Mouse (Mus musculus) embryonic facial prominence, embryonic 15.5 days (tissue): Measurements from ENCODE around the gene Eri3. TPM values are rescaled to one million over a fixed set of nuclear protein-coding genes. Genes with fewer than 3 reads are reported as not detected.
A peak's percentile ranks its signal among the peaks of the same experiment; 100 is the strongest.

Experiments
- ATAC-seq: fragments of 200-750 bp; cut with Nextera tagmentation; 2 replicates; pipeline ENCODE4 v1.8.0; 2017; ENCODE audit warnings: low read depth, moderate TSS enrichment; ENCODE audit not compliant: insufficient number of reproducible peaks, low FRiP score, low TSS enrichment
- H3K27ac ChIP-seq: fragments of 300-500 bp; sonication (generic); replicated peaks from 2 replicates; pipeline ENCODE4 v1.5.1; 2015; ENCODE audit warnings: mild to moderate bottlenecking, inconsistent platforms
- H3K27me3 ChIP-seq: fragments of 300-500 bp; sonication (generic); 2 replicates; pipeline ENCODE4 v1.6.1; 2015; ENCODE audit warnings: inconsistent platforms
- H3K36me3 ChIP-seq: fragments of 300-500 bp; sonication (generic); 2 replicates; pipeline ENCODE4 v1.6.1; 2015; ENCODE audit warnings: mild to moderate bottlenecking, inconsistent platforms
- H3K4me1 ChIP-seq: fragments of 300-500 bp; sonication (generic); 2 replicates; pipeline ENCODE4 v1.6.1; 2015; ENCODE audit warnings: inconsistent platforms
- H3K4me2 ChIP-seq: fragments of 300-500 bp; sonication (generic); replicated peaks from 2 replicates; pipeline ENCODE4 v1.6.1; 2015; ENCODE audit warnings: mild to moderate bottlenecking, inconsistent platforms
- H3K4me3 ChIP-seq: fragments of 300-500 bp; sonication (generic); replicated peaks from 2 replicates; pipeline ENCODE4 v1.5.1; 2015; ENCODE audit warnings: mild to moderate bottlenecking, inconsistent platforms
- H3K9ac ChIP-seq: fragments of 300-500 bp; sonication (generic); 2 replicates; pipeline ENCODE4 v1.6.1; 2015; ENCODE audit warnings: inconsistent platforms
- H3K9me3 ChIP-seq: fragments of 300-500 bp; sonication (generic); replicated peaks from 2 replicates; pipeline ENCODE4 v1.6.1; 2016; ENCODE audit warnings: inconsistent platforms
- WGBS: fragments of 180-500 bp; shearing (Covaris S2); methylation state at CpG from one replicate; pipeline ENCODE4 v1.1.7; 2015; 5-methylcytosine and 5-hydroxymethylcytosine counted together
- polyA plus RNA-seq: library from polyadenylated mRNA; unstranded; fragments of >200 nt; fragmentation: Nextera tagmentation; extraction: Ambion mirVana; gene quantifications from 2 replicates; pipeline ENCODE4 v1.2.1, GENCODE M21; 2015

Eri3 gene
- polyA plus RNA-seq = 159 and 169 TPM in 2 replicates

DNA sequence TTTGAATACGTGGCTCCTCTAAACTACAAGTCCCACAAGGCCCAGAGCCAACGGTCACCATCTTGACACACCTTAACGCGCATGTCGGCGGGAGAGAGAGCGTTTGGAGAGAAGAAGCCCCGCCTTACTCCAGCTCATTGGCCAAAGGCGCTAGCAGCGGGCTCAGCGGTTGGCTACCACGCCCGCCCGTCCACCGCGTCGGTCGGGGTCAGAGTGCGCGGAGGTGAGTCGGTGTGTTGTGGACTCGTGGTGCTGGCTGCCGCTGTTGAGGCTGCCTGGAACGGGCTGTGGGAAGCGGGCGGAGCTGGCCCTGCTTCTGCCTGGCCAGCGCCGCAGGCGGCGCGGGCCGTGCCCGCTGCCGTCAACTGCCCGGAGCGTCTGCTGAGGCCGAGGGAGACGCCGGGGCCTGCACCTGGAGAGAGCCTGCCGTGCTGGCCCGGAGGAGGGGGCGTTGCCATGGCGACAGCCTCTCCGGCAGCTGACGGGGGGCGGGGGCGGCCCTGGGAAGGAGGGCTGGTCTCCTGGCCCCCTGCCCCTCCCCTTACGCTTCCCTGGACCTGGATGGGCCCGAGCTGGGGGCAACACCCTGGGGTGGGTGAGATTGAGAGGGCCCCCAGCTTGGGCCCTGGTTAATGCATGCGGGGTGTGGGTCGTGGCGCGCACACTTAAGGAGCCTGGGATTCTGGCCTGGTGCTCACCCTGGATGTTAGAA lies at the start of gene Eri3:
Eri3 (plus strand) TSS at position 226 of the 712 bp plus-strand sequence.
- Histone ChIP-seq H3K27me3 (no peaks in the 10 kb centered on the region), H3K4me3 (peak within 1 kb of the TSS; percentile 98), H3K4me2 (peak within 1 kb of the TSS; percentile 77), H3K27ac (peak within 1 kb of the TSS; percentile 85), H3K4me1 (peaks cover 16% of the 10 kb centered on the region), H3K9me3 (no peaks in the 10 kb centered on the region), H3K36me3 (peaks cover 5% of the 10 kb centered on the region; the same call in 1 of the 2 replicates), H3K9ac (peak within 1 kb of the TSS; percentile 73)
- peak; percentile 99 for ATAC-seq
- WGBS = under 1% methylated on average over 53 of the region's 53 CpGs

DNA sequence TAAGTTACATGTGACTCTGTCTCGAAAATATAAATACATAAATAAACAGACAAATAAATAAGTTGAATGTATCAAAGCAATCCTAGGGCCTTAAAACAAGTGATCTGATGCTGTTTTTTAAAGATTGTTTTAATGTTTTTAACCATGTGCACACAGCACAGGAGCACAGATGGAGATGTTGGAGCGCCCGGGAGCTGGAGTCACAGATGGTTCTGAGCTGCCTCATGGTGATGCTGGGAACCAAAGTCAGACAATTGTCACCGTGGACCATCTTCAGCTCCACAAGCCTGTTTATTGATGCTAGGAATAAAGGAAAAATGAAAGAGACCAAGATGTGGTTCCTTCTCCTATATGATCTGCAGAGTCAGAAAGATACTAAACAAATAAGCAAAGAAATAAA lies 31.9 kb upstream of the Eri3 start:
- Histone ChIP-seq H3K27ac (no peak overlapping the region), H3K4me1 (no peaks in the 10 kb centered on the region), H3K9me3 (no peaks in the 10 kb centered on the region), H3K4me2 (no peak overlapping the region), H3K9ac (no peak overlapping the region), H3K36me3 (no peaks in the 10 kb centered on the region), H3K4me3 (no peak overlapping the region), H3K27me3 (no peaks in the 10 kb centered on the region)
- ATAC-seq = no peak
- WGBS = 81% methylated on average over 4 of the region's 4 CpGs

DNA sequence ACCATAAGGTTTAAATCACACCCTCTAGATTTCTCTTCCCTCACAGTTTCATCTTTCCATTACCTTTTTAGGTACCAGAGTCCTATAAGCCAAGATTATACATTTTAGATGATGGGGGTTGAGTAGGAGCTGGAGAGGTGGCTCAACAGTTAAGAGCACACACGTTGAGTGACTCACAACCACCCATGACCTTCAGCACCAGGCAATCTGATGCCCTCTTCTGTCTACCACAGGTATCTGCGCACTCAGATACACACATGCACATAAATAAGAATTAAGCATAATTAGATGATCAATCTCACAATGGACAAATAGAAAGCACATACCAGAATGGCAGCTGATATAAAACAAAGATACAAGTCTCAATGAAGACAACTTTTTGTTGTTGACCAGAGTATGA lies 28.8 kb upstream of the Eri3 start:
- H3K4me2 ChIP-seq = no peak overlapping the region
- H3K9ac ChIP-seq = no peak overlapping the region
- H3K36me3 ChIP-seq = no peaks in the 10 kb centered on the region
- WGBS = 69% methylated on average over 2 of the region's 2 CpGs
- no peaks in the 10 kb centered on the region for H3K27me3 ChIP-seq
- no peak overlapping the region for H3K4me3 ChIP-seq
- H3K4me1 ChIP-seq = no peaks in the 10 kb centered on the region
- no peak overlapping the region for H3K27ac ChIP-seq
- no peak for ATAC-seq
- no peaks in the 10 kb centered on the region for H3K9me3 ChIP-seq

DNA sequence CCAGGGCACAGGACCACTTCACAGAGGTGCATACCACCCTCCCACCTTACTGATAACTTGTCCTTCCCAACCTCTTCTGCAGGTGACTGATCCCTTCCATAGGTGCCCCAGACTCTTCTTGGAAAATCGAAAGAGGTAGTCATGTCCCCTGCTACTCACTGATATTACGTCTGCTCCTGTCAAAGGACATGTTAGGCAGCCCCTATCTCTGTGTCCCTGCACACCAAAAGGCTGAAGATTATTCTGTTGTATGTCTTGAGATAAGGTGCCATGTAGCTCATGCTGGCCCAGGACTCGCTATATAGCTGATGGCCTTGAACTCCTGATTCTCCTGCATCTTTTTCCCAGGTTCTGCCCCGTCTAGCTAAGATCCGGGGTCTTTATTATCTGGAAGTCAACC lies 24.2 kb upstream of the Eri3 start:
- WGBS = 91% methylated on average over 5 of the region's 5 CpGs
- H3K4me1 ChIP-seq = no peaks in the 10 kb centered on the region
- no peak overlapping the region for H3K4me3 ChIP-seq
- ATAC-seq = no peak
- peaks cover 8% of the 10 kb centered on the region; the same call in 1 of the 2 replicates for H3K27me3 ChIP-seq
- H3K9me3 ChIP-seq = no peaks in the 10 kb centered on the region
- no peaks in the 10 kb centered on the region for H3K36me3 ChIP-seq
- no peak overlapping the region for H3K9ac ChIP-seq
- H3K27ac ChIP-seq = no peak overlapping the region
- H3K4me2 ChIP-seq = no peak overlapping the region

DNA sequence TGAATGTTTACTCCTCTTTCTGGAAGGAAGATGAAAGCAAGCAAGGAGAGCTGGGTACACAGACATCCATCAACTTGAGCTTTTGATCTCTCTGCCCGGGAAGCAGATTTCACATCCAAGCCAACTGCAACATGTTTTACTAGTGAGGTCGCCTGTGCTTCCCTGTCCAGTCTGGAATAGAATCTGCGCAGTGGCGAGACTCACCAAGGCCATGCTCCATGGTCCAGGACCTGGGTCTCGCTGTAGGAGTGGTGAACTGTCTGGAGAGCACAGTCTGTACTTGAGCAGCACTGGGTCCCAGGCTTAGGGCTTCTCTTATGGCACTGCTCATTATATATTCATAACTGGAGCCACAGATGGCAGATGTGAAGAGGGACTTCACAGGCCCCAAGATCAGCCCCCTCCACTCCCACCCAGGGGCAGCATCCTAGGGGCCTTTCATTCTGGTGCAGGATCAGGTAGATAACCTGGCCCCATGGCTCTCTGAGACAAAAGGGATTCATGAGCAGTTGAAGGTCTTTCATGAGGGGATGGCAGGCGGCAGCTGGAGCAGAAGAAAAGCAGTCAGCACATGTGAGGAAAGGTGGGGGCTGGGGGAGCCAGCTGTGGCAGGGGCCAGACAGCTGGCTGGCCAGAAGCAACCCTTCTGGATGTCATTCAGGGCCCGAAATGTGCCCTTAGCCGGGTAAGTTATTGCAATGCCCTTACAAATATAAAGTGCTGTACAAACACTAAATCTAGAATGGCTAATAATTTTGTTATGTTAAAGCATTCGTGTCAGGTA lies 22.9 kb upstream of the Eri3 start:
- Histone ChIP-seq H3K9me3 (no peaks in the 10 kb centered on the region), H3K4me3 (no peak overlapping the region), H3K9ac (no peak overlapping the region), H3K36me3 (no peaks in the 10 kb centered on the region), H3K27me3 (peaks cover 8% of the 10 kb centered on the region; the same call in 1 of the 2 replicates), H3K4me1 (no peaks in the 10 kb centered on the region), H3K27ac (no peak overlapping the region), H3K4me2 (no peak overlapping the region)
- ATAC-seq = no peak
- WGBS = 63% methylated on average over 9 of the region's 9 CpGs

DNA sequence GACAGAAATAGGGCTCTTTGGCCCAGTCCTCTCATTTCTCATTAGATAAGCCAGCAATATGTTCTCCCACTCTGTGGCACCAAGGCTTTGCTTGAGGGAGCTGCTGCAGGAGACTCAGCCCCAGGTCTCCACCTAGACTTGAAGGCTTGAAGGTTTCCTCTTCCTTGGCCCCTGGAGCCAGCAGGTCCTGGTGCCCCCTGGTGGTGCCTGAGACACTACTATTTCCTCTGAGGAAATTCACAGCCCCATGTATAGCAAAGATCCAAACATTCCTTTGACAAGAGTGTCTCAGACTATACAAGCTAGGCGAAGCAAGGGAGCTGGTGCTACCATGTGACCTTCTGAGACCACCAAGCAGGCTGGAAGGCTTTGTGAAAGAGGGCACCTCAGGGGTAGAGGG lies 22.2 kb upstream of the Eri3 start:
- Histone ChIP-seq H3K4me2 (no peak overlapping the region), H3K9ac (no peak overlapping the region), H3K9me3 (no peaks in the 10 kb centered on the region), H3K27ac (no peak overlapping the region), H3K36me3 (no peaks in the 10 kb centered on the region), H3K27me3 (peaks cover 8% of the 10 kb centered on the region; the same call in 1 of the 2 replicates), H3K4me1 (no peaks in the 10 kb centered on the region), H3K4me3 (no peak overlapping the region)
- ATAC-seq = no peak
- WGBS = 23% methylated on average over 1 of the region's 1 CpGs

DNA sequence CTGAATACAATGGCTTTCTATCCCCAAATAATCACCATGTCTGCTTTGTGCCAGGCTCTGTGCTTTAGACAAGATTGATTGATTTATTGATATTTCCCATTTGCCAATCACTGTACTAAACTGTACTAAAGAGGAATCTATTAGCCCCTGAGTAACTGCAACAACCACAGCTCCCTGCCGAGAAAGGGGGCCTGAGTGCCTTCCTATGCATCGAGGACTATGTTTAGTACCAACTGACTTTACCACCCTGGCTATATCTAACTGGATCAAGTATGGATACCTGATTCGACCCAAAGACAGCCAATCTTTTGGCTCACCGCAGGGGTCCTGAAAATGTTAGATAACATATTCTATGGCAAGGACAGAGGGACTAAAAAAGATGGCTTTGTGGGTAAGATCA lies 20.3 kb upstream of the Eri3 start:
- ATAC-seq = no peak
- Histone ChIP-seq H3K27me3 (peaks cover 8% of the 10 kb centered on the region; the same call in 1 of the 2 replicates), H3K9me3 (no peaks in the 10 kb centered on the region), H3K27ac (no peak overlapping the region), H3K4me3 (no peak overlapping the region), H3K4me2 (no peak overlapping the region), H3K4me1 (no peaks in the 10 kb centered on the region), H3K36me3 (no peaks in the 10 kb centered on the region), H3K9ac (no peak overlapping the region)
- WGBS = 84% methylated on average over 4 of the region's 4 CpGs

DNA sequence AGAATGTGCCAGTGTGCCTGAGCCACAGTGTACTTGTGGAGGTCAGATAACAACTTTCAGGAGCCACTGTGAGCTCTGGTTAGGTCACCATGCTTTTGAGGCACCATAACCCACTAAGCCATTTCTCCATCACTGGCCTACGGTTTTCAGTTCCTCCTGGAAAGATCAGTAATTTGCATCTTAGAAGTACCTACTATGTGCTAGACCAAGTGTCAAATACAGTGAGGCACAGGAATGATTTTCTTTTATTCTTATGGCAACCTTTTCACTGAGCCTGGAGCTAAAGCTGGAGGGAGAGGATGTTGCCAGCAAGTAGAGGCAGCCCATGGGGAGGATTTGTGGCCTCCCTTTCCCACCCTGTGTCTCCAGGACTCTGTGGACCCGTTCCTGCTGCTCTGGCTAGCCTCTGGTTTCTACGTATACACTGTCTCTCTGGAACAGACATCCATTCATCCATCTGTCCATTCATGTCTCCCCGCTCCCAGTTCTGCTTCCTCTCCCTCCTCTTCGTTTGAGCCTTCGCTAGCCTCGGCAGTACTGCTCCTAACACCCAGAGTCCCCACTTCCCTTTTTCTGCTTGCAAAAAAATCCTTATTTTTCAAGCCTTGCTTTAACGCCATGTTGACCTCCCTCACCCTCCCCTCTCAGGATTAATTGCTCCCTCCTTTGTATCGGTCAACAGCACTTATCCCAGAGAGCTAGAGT lies 14.5 kb upstream of the Eri3 start:
- Histone ChIP-seq H3K36me3 (no peaks in the 10 kb centered on the region), H3K27ac (no peak overlapping the region), H3K9me3 (no peaks in the 10 kb centered on the region), H3K4me3 (no peak overlapping the region), H3K27me3 (no peaks in the 10 kb centered on the region), H3K4me2 (no peak overlapping the region), H3K9ac (no peak overlapping the region), H3K4me1 (no peaks in the 10 kb centered on the region)
- no peak for ATAC-seq
- 63% methylated on average over 9 of the region's 9 CpGs for WGBS

DNA sequence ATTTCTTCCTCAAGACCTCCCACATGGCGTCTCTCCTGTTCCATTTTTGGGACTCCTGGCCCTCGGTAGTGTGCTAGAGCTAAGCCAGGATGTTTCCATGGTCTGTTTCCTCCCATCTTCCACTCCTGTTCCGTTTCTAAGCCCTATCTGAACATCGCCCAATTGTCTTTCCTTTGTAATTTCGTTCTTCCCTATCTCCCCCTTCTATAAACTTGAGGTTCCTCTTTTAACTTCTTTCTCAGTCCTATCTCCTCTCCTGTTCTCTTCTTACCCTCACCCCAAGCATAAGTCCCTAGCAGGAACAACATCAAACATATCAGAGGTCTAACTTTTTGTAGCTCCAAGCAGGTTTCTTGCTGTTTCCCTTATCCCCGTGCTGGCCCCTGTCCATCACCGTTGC lies 13.2 kb upstream of the Eri3 start:
- WGBS = 79% methylated on average over 7 of the region's 7 CpGs
- no peak overlapping the region for H3K4me3 ChIP-seq

DNA sequence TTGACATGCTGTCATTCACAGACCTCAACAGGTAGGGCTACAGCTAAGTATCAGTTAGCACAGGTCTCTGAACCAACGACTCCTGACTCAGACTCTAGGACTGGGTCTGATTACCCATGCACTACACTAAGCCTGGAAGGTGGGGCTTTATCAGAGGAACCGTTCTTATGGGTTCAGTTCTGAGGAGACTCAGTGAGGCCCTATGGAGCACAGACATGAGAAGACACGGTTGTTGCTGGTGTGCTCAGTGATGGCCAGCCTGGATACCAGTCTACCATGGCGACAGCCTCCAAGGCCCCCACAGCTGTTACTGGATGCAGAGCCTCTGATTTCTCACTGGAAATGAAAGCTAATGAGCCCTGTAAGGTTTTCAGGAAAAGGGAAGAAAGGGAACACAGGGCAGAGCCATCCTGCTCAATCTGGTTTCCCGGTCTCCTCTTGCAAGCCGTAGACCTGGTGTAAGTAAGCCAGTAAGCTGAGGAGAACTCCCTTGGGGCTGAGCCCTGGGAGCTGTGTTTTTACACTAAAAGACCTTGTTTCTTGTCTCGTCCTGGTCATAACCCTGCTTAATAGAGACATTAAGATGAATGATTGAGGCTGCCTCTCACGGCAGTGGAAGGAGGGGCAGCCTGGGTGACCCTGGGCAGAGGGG lies 10.7 kb upstream of the Eri3 start:
- no peak overlapping the region for H3K27ac ChIP-seq
- no peak overlapping the region for H3K4me3 ChIP-seq
- no peak overlapping the region for H3K4me2 ChIP-seq
- H3K4me1 ChIP-seq = no peaks in the 10 kb centered on the region
- ATAC-seq = no peak
- H3K36me3 ChIP-seq = no peaks in the 10 kb centered on the region
- H3K9ac ChIP-seq = no peak overlapping the region
- no peaks in the 10 kb centered on the region for H3K9me3 ChIP-seq
- WGBS = 67% methylated on average over 8 of the region's 8 CpGs
- no peaks in the 10 kb centered on the region for H3K27me3 ChIP-seq

More for the DNA sequence above, 13.2 kb upstream of the Eri3 start:
- H3K36me3 ChIP-seq = no peaks in the 10 kb centered on the region
- H3K4me2 ChIP-seq = no peak overlapping the region
- H3K27ac ChIP-seq = no peak overlapping the region
- no peak overlapping the region for H3K9ac ChIP-seq
- no peak for ATAC-seq
- H3K4me1 ChIP-seq = no peaks in the 10 kb centered on the region
- no peaks in the 10 kb centered on the region for H3K27me3 ChIP-seq
- H3K9me3 ChIP-seq = no peaks in the 10 kb centered on the region

DNA sequence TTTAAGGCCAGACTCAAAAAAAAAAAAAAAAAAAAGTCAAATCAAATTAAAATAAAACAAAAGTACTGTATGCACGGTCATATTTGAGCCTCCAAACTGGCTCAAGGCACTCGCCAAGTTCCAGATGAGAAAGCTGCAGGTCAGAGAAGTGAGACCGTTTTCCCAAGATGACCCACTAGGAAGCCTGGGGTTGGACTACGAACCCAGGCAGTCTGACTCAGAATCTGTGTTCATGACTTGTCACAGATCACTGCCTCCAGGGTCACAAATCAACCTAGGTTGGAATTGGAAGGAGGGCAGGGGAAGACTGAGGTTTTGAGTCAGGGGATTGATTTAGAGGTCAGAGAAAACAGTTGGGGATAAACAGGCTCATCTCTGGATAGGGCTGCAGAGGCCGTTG lies 9.6 kb upstream of the Eri3 start:
- H3K4me3 ChIP-seq = no peak overlapping the region
- H3K27me3 ChIP-seq = no peaks in the 10 kb centered on the region
- no peak overlapping the region for H3K27ac ChIP-seq
- ATAC-seq = no peak
- no peaks in the 10 kb centered on the region for H3K4me1 ChIP-seq
- H3K9me3 ChIP-seq = no peaks in the 10 kb centered on the region
- 66% methylated on average over 5 of the region's 5 CpGs for WGBS
- H3K9ac ChIP-seq = no peak overlapping the region
- no peaks in the 10 kb centered on the region for H3K36me3 ChIP-seq
- no peak overlapping the region for H3K4me2 ChIP-seq
